Comparison of ENCODE assay signal across 12 mouse cellular contexts in genomic region chr5:117574894-117575293, GRCm38 (mm10).
DNase-seq lines count a peak whose midpoint lies in the region; ATAC-seq and TF ChIP-seq lines count a peak whose summit lies in the region.
"Had no signal": no experiment of that assay in that cellular context is flagged by ENCODE, and none has a peak within 500 bp of the region (broad histone marks: within the 10 kb centered on the region; RNA-seq: fewer than 3 reads in every experiment).

No protein-coding gene starts in this region.

- H3K4me1 ChIP-seq in midbrain, embryonic 11.5 days (ENCODE audit: control insufficient read depth, insufficient read depth, low read length), result no peaks in the 10 kb centered on the region
- H3K4me1 ChIP-seq in midbrain, embryonic 13.5 days (replicated peaks), result no peaks in the 10 kb centered on the region
- H3K4me1 ChIP-seq in kidney, postnatal 0 days (replicated peaks; ENCODE audit: insufficient read depth, low read length), result no peaks in the 10 kb centered on the region
- H3K4me1 ChIP-seq: embryonic facial prominence, embryonic 13.5 days had no signal

- H3K27me3 ChIP-seq in midbrain, embryonic 11.5 days (ENCODE audit: control insufficient read depth, insufficient read depth, low read length), result no peaks in the 10 kb centered on the region
- H3K27me3 ChIP-seq in midbrain, embryonic 13.5 days, result no peaks in the 10 kb centered on the region
- no peaks in the 10 kb centered on the region for H3K27me3 ChIP-seq in kidney, postnatal 0 days (ENCODE audit: insufficient read depth, low read length)
- H3K27me3 ChIP-seq: embryonic facial prominence, embryonic 13.5 days had no signal

- no peak overlapping the region for H3K4me2 ChIP-seq in midbrain, embryonic 11.5 days
- no peak overlapping the region for H3K4me2 ChIP-seq in midbrain, embryonic 13.5 days (replicated peaks)
- no peak overlapping the region for H3K4me2 ChIP-seq in kidney, postnatal 0 days (ENCODE audit: low read length)
- H3K4me2 ChIP-seq: embryonic facial prominence, embryonic 13.5 days had no signal

- no peak for TF ChIP-seq CTCF in kidney, postnatal 0 days (IDR thresholded peaks at IDR 0.05; ENCODE audit: low read depth)

- H3K36me3 ChIP-seq in midbrain, embryonic 11.5 days (ENCODE audit: control insufficient read depth, insufficient read depth, low read length), result no peaks in the 10 kb centered on the region
- no peaks in the 10 kb centered on the region for H3K36me3 ChIP-seq in midbrain, embryonic 13.5 days
- no peaks in the 10 kb centered on the region for H3K36me3 ChIP-seq in kidney, postnatal 0 days (ENCODE audit: insufficient read depth, low read length)
- H3K36me3 ChIP-seq: embryonic facial prominence, embryonic 13.5 days had no signal

- H3K9me3 ChIP-seq in midbrain, embryonic 11.5 days (ENCODE audit: control insufficient read depth, low read length), result no peaks in the 10 kb centered on the region; the same call in 1 of the 2 replicates
- H3K9me3 ChIP-seq in midbrain, embryonic 13.5 days, result no peaks in the 10 kb centered on the region
- H3K9me3 ChIP-seq in kidney, postnatal 0 days (replicated peaks; ENCODE audit: low read length), result no peaks in the 10 kb centered on the region
- H3K9me3 ChIP-seq: embryonic facial prominence, embryonic 13.5 days had no signal

- no peak for ATAC-seq in cerebellum, adult (ENCODE audit: insufficient number of reproducible peaks, low FRiP score, low TSS enrichment)
- no peak for ATAC-seq in midbrain, embryonic 11.5 days (ENCODE audit: low FRiP score)
- no peak for ATAC-seq in midbrain, embryonic 13.5 days
- ATAC-seq in kidney, postnatal 0 days (replicated peaks; ENCODE audit: low FRiP score, low read depth), result peak; percentile 61; the same call in 1 of the 2 replicates
- ATAC-seq: forebrain, embryonic 16.5 days; intestine, embryonic 16.5 days had no signal

- DNase-seq in cerebellum, postnatal 10 days, result peak; percentile 55 to 69
- DNase-seq in midbrain, embryonic 11.5 days (ENCODE audit: low spot score, missing footprints), result peak; percentile 10
- DNase-seq in kidney, postnatal 0 days (ENCODE audit: low spot score), result no peak
- DNase-seq in skeletal muscle tissue, adult 2 months (ENCODE audit: low read depth, low spot score), result peak; percentile 39
- no peak for DNase-seq in B cell, adult 2 months
- DNase-seq in embryo, embryonic 10 days (ENCODE audit: low spot score), result no peak
- DNase-seq: lung, postnatal 14 days had no signal

- no peak overlapping the region for H3K4me3 ChIP-seq in midbrain, embryonic 11.5 days (ENCODE audit: low read depth, low read length)
- H3K4me3 ChIP-seq in midbrain, embryonic 13.5 days (replicated peaks), result no peak overlapping the region
- H3K4me3 ChIP-seq in kidney, postnatal 0 days (replicated peaks; ENCODE audit: low read depth, low read length), result no peak overlapping the region
- H3K4me3 ChIP-seq: embryonic facial prominence, embryonic 13.5 days had no signal

- H3K27ac ChIP-seq in midbrain, embryonic 11.5 days (ENCODE audit: low read depth, low read length), result no peak overlapping the region
- H3K27ac ChIP-seq in midbrain, embryonic 13.5 days, result no peak overlapping the region
- H3K27ac ChIP-seq in kidney, postnatal 0 days, result no peak overlapping the region
- H3K27ac ChIP-seq: embryonic facial prominence, embryonic 13.5 days had no signal

- WGBS in midbrain, embryonic 11.5 days, result 87% methylated on average over 7 of the region's 7 CpGs
- WGBS in midbrain, embryonic 13.5 days, result 88% methylated on average over 7 of the region's 7 CpGs
- WGBS in kidney, postnatal 0 days, result 31% methylated on average over 7 of the region's 7 CpGs

- H3K9ac ChIP-seq in midbrain, embryonic 11.5 days (ENCODE audit: low read length), result no peak overlapping the region
- H3K9ac ChIP-seq in midbrain, embryonic 13.5 days (replicated peaks), result no peak overlapping the region
- no peak overlapping the region for H3K9ac ChIP-seq in kidney, postnatal 0 days (ENCODE audit: low read depth, low read length)
- H3K9ac ChIP-seq: embryonic facial prominence, embryonic 13.5 days had no signal

Comparison
In these comparisons a context has a peak if more than half of its experiments do, and no peak if none do; other contexts are left out.
1. DNase-seq: peak in cerebellum, postnatal 10 days (2 of 2), midbrain, embryonic 11.5 days (single experiment) and skeletal muscle tissue, adult 2 months (single experiment); none in kidney, postnatal 0 days (single experiment), B cell, adult 2 months (0 of 2) and embryo, embryonic 10 days (single experiment).